Mouse (Mus musculus) heart, postnatal 36 days (tissue): Measurements from ENCODE around the gene Rorc. TPM values are rescaled to one million over a fixed set of nuclear protein-coding genes. Genes with fewer than 3 reads are reported as not detected.

ENCODE experiments used
- DNase-seq, 2 experiments: peaks; one replicate each; pipeline ENCODE4 v3.0.0; 2021 to 2022
- intact Hi-C: fragments of 180-260 bp; cut with DNase I; formaldehyde crosslinking; loops from one replicate; pipeline ENCODE4 v1.15.1; 2025
- total RNA-seq, 2 experiments: library from RNA; stranded (reverse); gene quantifications; 2 replicates each; pipeline ENCODE4 v1.2.3; 2021

Gene Rorc
- 10 to 100 TPM; 31.9 to 48.1 TPM for total RNA-seq

DNA sequence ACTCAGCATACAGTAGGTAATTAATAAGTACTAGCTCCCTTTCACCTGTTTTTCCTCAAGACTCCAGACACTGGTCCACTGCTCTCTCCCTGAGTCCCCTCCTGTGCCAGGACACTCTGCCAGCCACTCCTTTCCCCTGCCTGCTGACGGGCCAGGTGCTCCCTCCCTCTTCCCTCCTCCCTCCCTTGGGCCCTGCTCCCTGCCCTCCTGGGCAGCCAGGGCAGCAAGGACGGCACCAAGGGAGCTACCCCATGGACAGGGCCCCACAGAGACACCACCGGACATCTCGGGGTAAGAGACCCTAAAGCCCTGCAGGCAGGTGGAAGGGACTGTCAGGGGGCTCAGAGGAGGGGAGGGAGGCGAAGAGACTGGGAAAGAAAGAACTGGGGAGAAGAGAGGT is at the start of gene Rorc:
TSS of gene Rorc (plus strand) at position 154 of the 400 bp plus-strand sequence.
- peak; percentile 39 to 47 for DNase-seq
- intact Hi-C loops, result no loop called here

GRCm38 (mm10) chr3:94328681-94329080 is 43.9 kb upstream of the Rorc start:
- no peak for DNase-seq
- intact Hi-C loops, result no loop called here

- DNase-seq, result no peak
- intact Hi-C loops, result no loop called here
Measured at GRCm38 (mm10) chr3:94334442-94334841, 38.2 kb upstream of the Rorc start.

GRCm38 (mm10) chr3:94338522-94338921 is 34.1 kb upstream of the Rorc start:
- no peak for DNase-seq
- intact Hi-C loops, result no loop called here

DNA sequence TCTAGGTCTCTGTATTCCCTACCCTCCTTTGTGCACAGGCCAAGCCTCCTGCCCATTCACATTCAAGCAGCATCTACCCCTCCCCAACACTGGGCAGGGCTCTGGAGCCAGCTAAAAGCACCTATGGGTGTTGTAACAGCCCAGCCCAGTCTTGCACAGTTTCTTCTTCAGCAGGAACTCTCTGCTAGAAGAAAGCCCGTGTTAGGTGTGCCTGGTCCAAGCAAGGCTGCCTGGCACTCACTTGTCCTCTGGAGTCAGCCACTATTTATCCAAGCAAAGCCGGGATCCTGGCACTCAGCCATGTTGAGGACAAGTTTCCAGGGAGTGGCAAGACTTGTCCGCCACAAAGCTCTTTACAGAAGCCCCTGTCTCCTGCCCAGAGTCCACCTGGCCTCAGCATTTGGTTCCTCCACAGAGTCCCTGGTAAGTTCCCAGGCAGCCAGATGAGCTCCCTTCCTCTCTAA is 30.6 kb upstream of the Rorc start, which contains the start of gene Them5:
TSS of gene Them5 (plus strand) at position 141 of the 464 bp plus-strand sequence.
- DNase-seq, result no peak
- intact Hi-C loops, result no loop called here

DNA sequence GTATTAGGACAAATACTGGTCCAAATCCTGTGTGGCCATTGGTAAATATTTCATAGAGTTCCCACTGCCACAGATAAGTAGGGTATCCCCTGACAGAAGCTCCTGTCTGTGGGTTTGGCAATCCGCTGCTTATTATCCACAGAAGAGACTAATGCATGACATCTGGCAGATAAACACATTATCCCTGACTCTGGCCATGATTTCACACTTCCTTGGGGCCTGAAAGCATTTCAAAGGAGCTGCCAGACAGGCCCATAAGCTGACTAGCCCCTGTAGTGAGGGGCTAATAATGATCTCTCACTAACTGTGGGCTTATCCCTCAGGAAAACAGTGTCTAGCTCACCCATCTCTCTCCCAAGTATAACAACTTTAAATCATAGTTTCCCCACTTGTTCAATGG is 30.0 kb upstream of the Rorc start:
- DNase-seq, result no peak
- intact Hi-C loops, result no loop called here

- no peak for DNase-seq
- intact Hi-C loops, result no loop called here
Measured at GRCm38 (mm10) chr3:94344182-94344581, 28.4 kb upstream of the Rorc start.

GRCm38 (mm10) chr3:94344897-94345296 is 27.7 kb upstream of the Rorc start:
- DNase-seq, result no peak
- intact Hi-C loops, result no loop called here

DNA sequence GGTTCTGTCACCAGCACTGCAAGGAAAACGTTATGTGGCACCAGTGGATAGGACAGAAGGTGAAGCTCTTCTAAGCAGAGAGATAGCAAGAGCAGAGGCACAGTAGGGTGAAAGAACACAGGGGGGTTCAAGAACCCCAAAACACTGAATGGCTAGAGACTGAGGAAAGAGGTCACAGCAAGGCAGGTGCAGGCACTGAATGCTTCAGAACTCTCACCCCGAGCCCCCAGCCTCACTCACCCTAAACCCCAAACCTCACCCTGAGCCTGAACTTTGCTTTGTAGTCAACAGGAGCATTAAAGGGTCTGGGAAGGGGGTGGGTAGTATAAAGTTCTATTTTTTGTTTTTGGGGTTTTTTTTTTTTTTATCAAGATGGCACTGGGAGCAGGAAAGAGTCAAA is 24.4 kb upstream of the Rorc start:
- DNase-seq, result no peak
- intact Hi-C loops, result no loop called here

GRCm38 (mm10) chr3:94360812-94361211 is 11.8 kb upstream of the Rorc start:
- intact Hi-C loops, result no loop called here
- no peak for DNase-seq

DNA sequence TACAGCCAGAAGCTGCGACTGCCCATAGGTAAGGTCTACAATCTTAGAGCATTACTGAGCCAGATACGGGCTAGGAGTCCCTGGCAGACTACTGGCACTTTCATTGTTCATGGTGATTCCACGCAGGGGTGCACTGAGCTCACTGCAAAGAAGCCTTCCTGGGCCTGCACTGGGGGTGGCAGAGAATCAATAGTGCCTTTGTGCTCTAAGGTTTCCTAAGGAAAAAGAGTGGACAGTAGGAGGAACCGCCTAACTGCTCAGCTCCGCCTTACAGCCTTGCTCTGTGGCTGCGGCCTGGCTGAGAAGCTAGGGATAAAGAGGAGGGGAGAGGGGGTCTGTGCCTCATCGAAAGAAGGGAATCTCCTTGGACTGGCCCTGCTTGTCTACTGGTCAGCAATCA is 10.5 kb upstream of the Rorc start, which contains the start of gene C2cd4d:
TSS of gene C2cd4d (plus strand) at position 301 of the 400 bp plus-strand sequence.
- DNase-seq, result no peak
- intact Hi-C loops, result no loop called here

- intact Hi-C loops, result no loop called here
- peak; percentile 24 to 48 for DNase-seq
Measured at GRCm38 (mm10) chr3:94363291-94364153, 9.1 kb upstream of the Rorc start.

- no peak for DNase-seq
- intact Hi-C loops, result no loop called here
Measured at GRCm38 (mm10) chr3:94364154-94364526, 8.5 kb upstream of the Rorc start.

DNA sequence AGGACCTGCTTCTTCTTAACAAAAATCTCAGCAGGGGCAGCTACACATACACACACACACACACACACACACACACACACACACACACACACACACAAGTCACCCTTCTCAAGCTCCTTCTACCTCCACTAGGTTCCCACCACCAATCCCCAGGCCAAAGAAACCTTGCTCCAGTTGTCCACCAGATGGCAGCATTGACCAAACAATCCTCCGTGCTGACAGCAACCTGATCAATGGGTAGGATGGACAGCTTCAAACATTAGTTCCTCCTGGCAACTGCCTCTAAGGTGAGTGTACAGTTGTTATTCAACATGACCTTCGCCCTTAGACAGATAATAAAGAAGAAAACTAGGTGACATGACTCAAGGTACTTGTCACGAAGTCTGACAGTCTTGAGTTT is 5.8 kb upstream of the Rorc start:
- DNase-seq, result peak; percentile 72 to 76
- intact Hi-C loops, result loop anchor here (2.0 to 5.0 kb wide), 4 partner anchors 76 to 536 kb away; partner anchors contain the start of genes Mrpl9 and Oaz3

DNA sequence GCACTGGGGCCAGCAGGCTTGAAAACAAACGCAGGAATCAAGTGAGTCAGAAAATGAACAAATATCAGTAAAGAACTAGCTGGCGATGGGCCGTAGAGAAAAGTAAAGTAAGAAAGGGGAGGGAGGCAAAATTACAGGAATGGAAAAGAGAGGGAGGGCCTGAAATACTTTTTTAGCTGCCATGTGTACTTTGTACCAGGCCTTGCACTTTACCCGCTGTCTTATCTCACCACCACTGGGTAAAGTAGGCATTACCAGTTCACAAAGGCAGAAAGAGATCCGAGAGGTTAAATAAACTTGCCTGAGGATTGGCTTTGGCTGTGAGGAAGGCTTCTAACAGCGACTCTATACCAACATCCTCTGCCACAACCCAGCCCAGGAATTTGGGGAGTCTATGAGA is 5.1 kb upstream of the Rorc start:
- no peak for DNase-seq
- intact Hi-C loops, result loop anchor here (2.0 to 5.0 kb wide), 4 partner anchors 75 to 535 kb away; partner anchors contain the start of genes Mrpl9 and Oaz3

DNA sequence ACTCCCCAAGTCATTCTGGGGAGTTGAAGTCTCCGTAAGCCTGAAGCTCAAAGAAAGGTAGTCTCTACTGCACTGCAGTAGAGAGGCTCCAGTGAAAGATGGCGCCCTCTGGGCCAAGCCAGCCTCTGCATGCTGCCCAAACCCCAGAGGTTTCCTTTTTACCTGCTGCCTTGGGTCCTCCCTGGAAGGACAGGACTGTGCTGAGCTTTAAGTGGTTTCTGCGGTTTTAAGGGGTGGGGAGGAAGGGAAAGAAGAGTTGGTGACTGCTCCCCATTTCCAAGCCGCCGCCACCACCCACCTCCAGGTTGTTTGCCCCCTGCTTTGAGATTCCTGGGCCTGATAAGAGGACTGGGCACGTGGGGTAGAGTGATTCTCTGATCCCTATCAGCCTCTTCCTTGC is 4.0 kb upstream of the Rorc start:
- intact Hi-C loops, result loop anchor here (5.0 kb wide), 1 partner anchor 74 kb away; the partner anchor contains the start of genes Mrpl9 and Oaz3
- DNase-seq, result no peak

GRCm38 (mm10) chr3:94369709-94370108 is 2.9 kb upstream of the Rorc start:
- no peak for DNase-seq
- intact Hi-C loops, result loop anchor here (5.0 kb wide), 1 partner anchor 73 kb away; the partner anchor contains the start of genes Mrpl9 and Oaz3

DNA sequence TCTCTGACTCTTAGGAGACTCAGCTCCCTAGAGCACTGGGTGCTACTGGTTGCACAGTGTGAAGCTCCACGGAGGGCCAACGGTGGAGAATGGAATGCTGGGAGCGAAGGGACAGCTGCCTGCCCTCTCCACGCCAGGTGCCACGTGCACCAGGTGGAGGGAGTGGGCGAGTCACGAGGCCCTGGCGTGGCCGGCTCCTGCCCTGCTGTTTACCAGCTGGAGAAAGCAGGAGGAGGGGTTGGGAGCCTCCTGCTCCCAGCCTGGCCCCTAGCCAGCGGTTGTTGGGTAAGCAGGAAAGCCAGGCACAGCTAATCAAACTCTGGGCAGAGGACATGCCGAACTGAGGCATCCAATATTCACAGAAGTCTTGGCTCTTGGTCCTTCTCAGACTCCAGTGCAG is 957 bp upstream of the Rorc start:
- intact Hi-C loops, result no loop called here
- peak; percentile 74 to 78 for DNase-seq

DNA sequence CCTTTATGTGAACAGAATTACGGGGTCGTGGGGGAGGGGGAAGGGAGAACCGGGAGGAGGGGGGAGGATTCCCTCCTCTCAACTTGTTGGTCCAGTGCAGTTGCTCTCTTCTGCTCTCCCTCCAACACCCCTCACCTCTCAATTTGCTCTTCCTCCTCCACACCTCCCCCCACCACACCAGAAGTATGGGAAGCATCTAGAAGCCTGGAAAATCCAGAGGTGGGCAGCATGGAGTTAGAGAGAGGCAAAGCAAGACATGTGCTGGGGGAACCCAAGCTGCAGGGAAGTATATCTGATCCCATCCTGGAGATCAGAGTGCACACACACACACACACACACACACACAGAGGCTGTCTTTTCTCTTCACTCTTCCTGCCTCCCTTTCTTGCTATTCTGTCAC is 556 bp upstream of the Rorc start:
- intact Hi-C loops, result no loop called here
- DNase-seq, result no peak

DNA sequence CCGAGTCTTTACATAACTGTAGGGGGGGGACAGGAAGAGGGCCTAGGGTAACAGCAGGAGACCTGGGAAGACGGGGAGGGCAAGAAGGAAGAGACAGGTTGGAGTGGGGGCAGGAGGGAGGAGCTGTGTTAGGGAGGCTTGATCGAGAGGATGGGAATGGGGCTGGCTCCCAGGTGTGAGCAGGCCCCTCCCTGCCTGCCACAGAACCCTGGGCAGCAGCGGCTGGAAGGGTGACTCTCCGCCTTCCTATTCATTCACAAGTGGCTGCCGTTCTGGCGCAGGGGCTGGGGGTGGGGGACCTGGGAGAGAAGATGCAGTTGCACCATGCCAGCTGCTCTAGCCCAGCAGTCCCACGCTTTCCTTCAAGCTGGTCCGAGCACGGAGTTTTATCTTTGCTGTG is 496 bp downstream of the Rorc start:
- intact Hi-C loops, result no loop called here
- DNase-seq, result no peak

DNA sequence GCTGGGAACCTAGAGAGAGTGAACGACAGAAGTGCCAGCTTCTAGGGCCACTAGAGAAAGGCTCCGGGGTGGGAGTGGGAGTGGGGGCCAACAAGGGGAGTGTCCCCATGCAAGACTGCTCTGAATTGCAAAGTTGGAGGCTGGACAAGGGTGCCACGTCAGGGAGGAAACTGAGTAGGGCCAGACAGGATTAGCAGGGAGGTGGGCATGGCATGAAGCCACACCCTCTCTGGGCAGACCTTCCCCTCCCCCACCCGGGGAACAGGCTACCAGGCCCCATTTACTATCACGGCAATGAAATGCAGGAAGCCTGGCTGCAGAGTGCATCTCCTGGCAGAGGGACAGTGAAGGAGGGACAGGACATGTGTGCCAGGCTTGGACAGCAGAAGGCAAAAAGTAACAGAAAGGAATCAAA is 1.0 kb downstream of the Rorc start:
- intact Hi-C loops, result no loop called here
- DNase-seq, result no peak

GRCm38 (mm10) chr3:94374636-94375035 is 2.0 kb downstream of the Rorc start:
- intact Hi-C loops, result no loop called here

More at GRCm38 (mm10) chr3:94374636-94375035, 2.0 kb downstream of the Rorc start:
- no peak for DNase-seq
